Mouse (Mus musculus): ENCODE data around the gene Hnf1b.

- no peak for TF ChIP-seq POLR2A (IDR thresholded peaks at IDR 0.05; ENCODE audit: extremely low read depth, insufficient read depth, low read length)
- TF ChIP-seq CTCF (IDR thresholded peaks at IDR 0.05; ENCODE audit: low read depth, low read length), result no peak
These were observed 3.4 kb downstream of the Hnf1b start for GRCm38 (mm10) chr11:83853221-83853792.
